Mouse (Mus musculus): ENCODE data around the gene Olfr139. TPM values are rescaled to one million over a fixed set of nuclear protein-coding genes. Genes with fewer than 3 reads are reported as not detected.

Gene Olfr139
- not detected for total RNA-seq (2021)
- polyA plus RNA-seq (2012; rRNA removed) = not detected in 2 replicates
- long read RNA-seq = 0 reads

DNA sequence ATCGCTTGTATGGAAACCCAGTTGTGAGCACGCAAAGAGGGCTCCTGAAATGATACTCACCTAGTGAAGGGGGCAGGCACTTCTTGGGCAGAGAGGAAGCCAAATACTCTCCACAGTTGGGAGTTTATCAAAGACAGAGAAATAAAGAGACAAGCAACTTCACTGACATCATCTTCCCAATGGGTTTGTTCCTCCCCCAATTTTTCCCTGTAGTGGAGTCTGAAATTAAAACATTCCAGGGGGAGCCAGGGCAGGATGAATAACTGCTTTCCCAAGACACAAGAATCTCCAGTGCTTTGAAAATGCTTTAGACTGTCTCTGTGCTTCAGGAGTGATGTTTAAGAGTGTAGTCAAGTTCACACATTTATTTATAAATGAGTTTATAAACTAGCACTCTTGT, at the start of gene Olfr139, which contains the start of gene Olfr399:
Gene Olfr139 (minus strand): TSS at position 101 of the 400 bp plus-strand sequence.
Gene Olfr399 (minus strand): TSS at position 165 of the 400 bp plus-strand sequence.
- DNase-seq = no peak

DNA sequence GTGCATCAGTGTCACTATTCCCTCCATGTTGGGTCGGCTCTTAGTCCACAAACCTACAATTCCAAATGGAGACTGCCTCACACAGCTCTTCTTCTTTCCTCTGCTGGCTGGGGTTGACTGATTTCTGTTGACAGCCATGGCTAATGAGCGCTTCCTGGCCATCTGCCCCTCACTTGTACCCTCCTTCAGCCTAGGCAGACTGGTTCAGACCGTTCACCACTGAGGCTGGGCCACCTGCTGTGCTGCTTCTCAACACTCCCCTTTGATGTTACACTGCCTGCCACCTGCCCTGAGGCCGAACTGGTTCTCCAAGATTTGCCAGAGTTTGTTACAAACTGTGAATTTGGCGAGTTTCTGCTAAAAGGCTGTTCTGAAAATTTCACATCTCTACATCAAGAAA, 48.7 kb upstream of the Olfr139 start:
- DNase-seq = no peak

DNA sequence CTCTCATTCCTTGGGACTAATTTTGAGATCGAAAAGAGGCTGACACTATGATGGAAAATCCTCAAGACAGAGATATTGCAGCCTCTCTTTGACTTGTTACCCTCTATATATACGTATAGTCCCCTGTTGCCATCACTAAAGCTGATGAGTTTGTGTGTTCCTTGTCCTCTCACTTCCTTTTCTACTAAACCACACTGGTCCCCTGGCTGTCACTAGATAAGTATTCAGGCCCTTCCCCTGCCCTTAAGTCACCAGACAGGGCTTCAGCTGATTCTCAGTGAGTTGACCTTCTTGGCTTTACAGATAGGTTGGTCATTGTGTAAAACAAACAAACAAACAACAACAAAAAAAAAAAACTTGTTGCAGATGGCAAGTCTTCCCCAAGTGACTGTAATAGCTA, 45.2 kb upstream of the Olfr139 start:
- DNase-seq = no peak

DNA sequence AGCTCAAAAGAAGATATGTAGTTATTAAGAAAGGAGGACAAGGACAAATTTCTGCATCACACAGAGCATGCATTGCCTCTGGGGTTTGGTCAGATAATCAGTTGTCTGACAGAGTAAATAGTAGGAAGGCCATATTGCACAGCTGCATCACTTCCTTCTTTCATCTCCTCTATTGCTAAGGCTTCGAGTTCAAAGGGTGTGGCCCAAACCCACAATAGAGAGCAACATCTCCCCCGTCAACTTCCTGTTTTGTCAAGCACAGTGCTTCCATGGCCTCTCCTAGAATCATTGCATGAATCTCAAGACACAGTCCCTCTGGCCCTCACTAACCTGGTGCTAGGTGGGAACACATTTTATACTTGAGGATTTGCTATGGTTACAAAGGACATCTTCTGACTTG, 44.4 kb upstream of the Olfr139 start:
- DNase-seq = no peak

DNA sequence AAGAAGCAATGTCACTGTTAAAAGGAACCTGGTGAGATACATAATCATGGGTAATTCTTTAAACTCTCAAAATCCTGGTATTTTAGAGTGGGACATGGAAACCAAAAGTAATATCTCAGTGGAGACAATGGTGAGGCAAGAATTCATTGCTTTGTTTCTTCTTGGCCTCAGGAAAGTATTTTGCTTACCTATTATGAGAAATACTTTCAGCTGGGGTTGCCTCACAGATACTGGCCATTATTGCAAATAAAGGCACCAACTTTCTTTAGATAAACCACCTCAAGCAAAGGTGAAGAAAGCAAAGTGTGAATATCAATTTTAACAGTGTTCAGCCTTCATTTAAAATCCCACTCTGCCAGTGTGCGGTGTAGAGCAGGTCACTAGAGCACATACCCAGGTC, 13.3 kb upstream of the Olfr139 start, which contains the start of gene Zfp616:
Gene Zfp616 (plus strand): TSS at position 301 of the 400 bp plus-strand sequence.
- DNase-seq = no peak

DNA sequence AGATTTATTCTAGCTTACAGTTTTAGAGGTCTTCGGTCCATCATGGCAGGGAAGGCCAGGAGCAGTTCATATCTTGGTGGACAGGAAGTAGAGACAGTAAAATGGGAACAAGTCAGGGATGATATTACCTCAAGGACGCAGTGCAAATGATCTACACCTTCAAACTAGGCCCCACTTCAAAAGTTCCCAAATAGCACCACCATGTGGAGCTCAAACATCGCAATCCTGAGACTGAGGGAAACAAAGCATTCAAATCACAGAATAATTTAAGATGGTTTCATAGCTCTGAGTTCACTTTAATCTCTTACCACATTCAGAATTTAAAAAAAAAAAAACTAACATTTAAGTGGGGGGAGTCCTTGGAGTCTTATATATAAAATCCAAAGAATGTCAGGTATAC, 5.0 kb downstream of the Olfr139 start:
- no peak for DNase-seq

Other genes with a start within 250 kb of the Olfr139 start
- not detected for gene Olfr392, start 239.5 kb downstream of the Olfr139 start, total RNA-seq (2021)
- gene Olfr392, start 239.5 kb downstream of the Olfr139 start, polyA plus RNA-seq (2012; rRNA removed) = not detected in 2 replicates
- not detected for gene Olfr393, start 205.1 kb downstream of the Olfr139 start, total RNA-seq (2021)
- not detected in 2 replicates for gene Olfr393, start 205.1 kb downstream of the Olfr139 start, polyA plus RNA-seq (2012; rRNA removed)
- gene Olfr394, start 165.8 kb downstream of the Olfr139 start, total RNA-seq (2021) = not detected
- gene Olfr394, start 165.8 kb downstream of the Olfr139 start, polyA plus RNA-seq (2012; rRNA removed) = not detected in 2 replicates
- gene Olfr395, start 147.3 kb downstream of the Olfr139 start, total RNA-seq (2021) = not detected
- gene Olfr395, start 147.3 kb downstream of the Olfr139 start, polyA plus RNA-seq (2012; rRNA removed) = not detected in 2 replicates
- gene Olfr23, start 119.9 kb downstream of the Olfr139 start, total RNA-seq (2021) = not detected
- not detected in 2 replicates for gene Olfr23, start 119.9 kb downstream of the Olfr139 start, polyA plus RNA-seq (2012; rRNA removed)
- not detected for gene Olfr397, start 95.7 kb downstream of the Olfr139 start, total RNA-seq (2021)
- not detected in 2 replicates for gene Olfr397, start 95.7 kb downstream of the Olfr139 start, polyA plus RNA-seq (2012; rRNA removed)
- not detected for gene Olfr398, start 66.1 kb downstream of the Olfr139 start, total RNA-seq (2021)
- gene Olfr398, start 66.1 kb downstream of the Olfr139 start, polyA plus RNA-seq (2012; rRNA removed) = not detected in 2 replicates
- gene Olfr399, start 64 bp upstream of the Olfr139 start, total RNA-seq (2021) = not detected
- gene Olfr399, start 64 bp upstream of the Olfr139 start, polyA plus RNA-seq (2012; rRNA removed) = not detected in 2 replicates
- gene Zfp616, start 13.4 kb upstream of the Olfr139 start, total RNA-seq (2021) = not detected
- gene Zfp616, start 13.4 kb upstream of the Olfr139 start, polyA plus RNA-seq (2012; rRNA removed) = not detected in 2 replicates
- not detected for gene Olfr401, start 57.2 kb upstream of the Olfr139 start, total RNA-seq (2021)
- not detected in 2 replicates for gene Olfr401, start 57.2 kb upstream of the Olfr139 start, polyA plus RNA-seq (2012; rRNA removed)
- gene Olfr402, start 97.0 kb upstream of the Olfr139 start, total RNA-seq (2021) = not detected
- not detected in 2 replicates for gene Olfr402, start 97.0 kb upstream of the Olfr139 start, polyA plus RNA-seq (2012; rRNA removed)
- gene Olfr403, start 129.7 kb upstream of the Olfr139 start, total RNA-seq (2021) = not detected
- not detected in 2 replicates for gene Olfr403, start 129.7 kb upstream of the Olfr139 start, polyA plus RNA-seq (2012; rRNA removed)
- gene Olfr43, start 154.8 kb upstream of the Olfr139 start, total RNA-seq (2021) = not detected
- not detected in 2 replicates for gene Olfr43, start 154.8 kb upstream of the Olfr139 start, polyA plus RNA-seq (2012; rRNA removed)
- gene Olfr406, start 203.3 kb upstream of the Olfr139 start, total RNA-seq (2021) = not detected
- gene Olfr406, start 203.3 kb upstream of the Olfr139 start, polyA plus RNA-seq (2012; rRNA removed) = not detected in 2 replicates
- gene Olfr59, start 227.2 kb upstream of the Olfr139 start, total RNA-seq (2021) = not detected
- not detected in 2 replicates for gene Olfr59, start 227.2 kb upstream of the Olfr139 start, polyA plus RNA-seq (2012; rRNA removed)